Mouse (Mus musculus): ENCODE data around the gene Taf1a.

Taf1a gene

DNA sequence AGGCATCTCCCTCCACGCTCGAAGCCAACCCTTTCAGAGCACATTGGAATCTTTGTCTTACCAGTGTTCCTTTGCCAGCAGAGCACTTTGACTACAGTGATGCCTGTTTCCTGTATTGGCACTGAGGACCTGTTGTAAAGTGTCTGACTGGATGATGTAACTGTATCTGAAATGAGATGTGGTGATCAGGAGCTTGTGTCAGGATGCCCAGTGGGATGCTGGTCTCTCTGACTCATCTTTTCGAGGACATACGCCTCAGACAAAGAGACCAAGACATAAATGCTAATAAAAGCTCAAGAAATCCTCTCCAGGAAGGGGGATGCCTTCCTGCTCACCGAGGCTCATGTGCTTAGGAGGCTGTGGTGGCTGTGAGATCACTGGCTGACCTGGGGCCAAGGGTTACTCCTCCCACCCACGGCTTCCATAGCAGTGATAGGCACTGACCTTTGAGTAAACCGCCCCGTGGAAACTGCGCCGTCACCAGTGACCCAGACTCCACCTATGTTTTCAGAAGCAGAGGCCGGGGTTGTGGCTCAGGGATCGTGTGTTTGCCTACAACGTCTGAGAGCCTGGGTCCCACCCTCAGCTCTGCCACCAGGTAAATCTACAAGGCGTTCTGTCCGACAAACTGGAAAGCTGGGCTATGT lies 25.4 kb downstream of the Taf1a start:
- CTCF ChIA-PET, result no interaction called here

DNA sequence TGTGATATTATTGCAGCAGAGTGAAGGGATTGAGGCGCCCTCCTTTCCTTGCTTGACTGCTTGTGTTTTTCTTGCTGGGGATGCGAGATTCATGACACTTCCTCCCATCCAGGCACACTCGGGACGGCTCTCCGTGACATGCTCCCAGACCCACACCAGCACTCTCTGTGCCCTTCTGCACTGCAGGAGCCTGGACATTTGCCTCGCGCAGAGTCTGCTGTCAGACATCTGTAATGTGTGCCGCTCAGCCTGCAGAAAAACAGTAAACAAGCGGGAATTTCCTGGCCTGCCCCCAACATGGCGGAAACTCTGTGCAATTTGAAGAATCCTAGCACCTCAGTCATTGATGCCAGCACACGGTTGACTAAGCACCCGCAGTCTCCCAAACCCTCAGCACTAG lies 29.1 kb downstream of the Taf1a start, which contains the start of gene Hhipl2:
Gene Hhipl2, plus strand, starts transcription at position 343 of the 400 bp plus-strand sequence.
- CTCF ChIA-PET, result no interaction called here

DNA sequence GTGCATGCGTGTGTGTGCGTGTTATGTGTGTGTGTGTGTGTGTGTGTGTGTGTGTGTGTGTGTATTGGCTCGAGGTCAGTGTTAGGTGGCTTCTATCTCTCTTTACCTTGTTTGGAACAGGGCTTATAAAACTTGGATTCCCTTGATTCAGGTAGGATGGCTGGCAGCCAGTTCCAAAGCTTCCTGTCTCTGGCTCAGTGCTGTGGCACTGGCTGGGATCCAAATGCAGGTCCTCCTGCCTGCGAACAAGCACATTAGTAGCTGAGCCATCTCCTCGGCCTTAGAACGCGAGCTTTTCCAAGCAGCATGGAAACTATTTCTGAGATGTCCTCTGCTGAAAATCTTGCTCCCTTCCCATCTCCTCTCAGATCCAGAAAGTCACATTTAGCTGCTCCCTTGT lies 31.0 kb downstream of the Taf1a start:
- CTCF ChIA-PET, result no interaction called here

DNA sequence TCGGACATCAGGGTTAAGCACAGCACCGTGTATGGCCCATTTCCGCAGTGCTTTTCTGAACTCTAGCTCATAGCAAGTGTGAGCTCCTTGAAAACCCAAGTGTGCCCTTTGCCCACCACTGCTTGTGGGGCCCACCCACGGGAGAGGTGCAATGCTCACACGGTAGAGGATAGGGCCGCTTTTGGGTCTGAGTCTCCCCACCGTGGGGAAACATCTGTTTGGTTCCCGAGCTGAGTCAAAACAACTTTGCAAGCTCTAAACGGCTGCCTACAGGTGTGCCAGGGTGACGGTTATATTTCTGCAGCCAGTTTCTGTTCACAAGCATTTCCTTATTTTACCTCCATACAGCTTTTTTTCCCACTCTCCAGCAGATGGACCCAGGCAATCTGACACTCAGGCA lies 31.5 kb downstream of the Taf1a start:
- CTCF ChIA-PET, result no interaction called here

DNA sequence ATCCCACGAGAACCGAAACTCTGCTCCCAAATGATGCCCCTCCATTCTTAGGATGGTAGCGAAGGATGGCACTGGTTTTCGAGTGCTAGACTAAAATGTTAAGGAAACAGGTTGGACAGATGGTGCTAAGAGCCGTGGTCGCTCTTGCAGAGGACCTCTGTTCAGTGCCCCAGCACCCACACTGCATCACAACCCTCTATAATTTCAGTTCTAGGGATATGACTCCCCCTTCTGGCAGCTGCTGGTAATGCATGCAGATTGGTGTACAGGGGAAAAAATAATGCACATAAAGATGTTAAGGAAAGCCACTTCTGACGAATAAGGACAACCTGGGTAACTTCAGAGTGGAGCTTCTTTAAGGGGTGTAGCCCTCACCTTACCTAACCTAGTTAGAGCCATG lies 35.3 kb downstream of the Taf1a start:
- CTCF ChIA-PET, result no interaction called here

DNA sequence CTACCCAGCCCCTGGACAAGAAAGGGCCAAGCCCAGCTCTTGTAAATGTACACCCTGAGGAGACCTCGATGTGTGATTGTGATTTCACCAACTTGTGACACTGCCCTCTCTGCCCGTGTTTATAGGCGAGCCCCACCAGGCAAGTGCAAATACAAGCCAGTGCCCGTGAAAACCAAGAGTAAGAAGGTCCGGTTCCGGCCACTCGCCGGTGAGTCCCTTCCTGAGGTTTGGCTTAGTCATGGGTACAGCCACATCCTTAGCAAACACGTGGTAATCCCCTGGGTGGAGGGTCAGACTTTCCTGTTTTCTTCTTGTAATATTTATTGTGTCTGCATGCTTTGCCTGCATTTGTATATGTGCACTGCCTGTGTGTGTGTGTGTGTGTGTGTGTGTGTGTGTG lies 46.1 kb downstream of the Taf1a start:
- CTCF ChIA-PET, result no interaction called here

DNA sequence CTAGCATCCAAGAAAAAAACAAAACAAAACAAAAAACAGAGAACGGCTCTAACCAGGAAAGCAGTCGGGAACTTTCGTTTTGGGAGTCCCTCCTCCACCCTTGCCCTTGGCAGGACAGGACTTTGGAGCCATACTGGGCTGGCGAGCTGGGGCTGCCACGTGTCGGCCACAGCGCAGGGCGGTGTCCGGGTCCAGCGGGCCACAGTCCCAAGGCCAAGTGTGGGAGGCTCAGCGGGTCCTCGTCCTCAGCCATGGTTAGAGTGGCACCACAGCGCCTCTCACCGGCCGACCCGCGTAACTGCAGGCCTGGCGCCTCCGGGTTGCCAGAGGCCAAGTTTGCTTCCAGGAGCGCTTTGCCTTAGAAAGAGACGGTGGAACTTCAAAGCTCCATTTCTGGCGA lies 50.3 kb downstream of the Taf1a start:
- CTCF ChIA-PET, result no interaction called here

DNA sequence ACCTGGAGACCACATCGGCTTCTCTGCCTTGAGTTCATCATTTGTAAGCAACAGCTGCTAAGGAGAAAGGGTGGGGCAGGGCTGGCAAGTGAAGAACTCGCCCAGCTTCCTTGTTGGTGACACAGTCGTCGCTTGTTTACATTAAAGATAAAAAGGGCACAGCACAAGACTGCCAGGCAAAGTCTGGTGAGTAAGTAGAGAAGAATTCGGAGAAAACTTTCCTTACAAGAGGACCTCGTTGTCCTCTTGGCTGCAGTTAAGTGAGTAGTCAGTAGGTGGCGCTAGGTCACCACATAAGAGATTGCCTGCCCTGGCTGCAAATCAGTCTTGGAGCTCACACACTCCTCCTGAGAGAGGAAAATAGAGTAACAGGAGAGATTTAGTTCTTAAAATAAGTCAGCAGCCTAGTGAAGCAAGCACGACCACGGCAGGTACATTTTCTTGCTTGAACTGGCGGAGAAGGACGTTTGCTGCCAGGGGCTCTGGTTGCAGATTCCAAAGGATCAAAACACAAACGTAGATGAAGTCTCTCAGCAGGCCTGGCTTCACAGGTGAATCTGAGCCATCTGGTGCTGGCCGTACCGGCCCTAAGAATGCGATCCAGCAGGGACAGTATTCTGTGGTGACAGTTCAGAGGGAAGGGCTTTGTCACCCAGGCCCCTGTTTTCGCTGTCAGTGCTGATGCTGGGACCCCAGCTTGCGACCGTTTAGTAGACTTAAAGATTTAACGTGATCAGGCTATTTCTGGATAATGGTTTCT lies 53.4 kb downstream of the Taf1a start:
- CTCF ChIA-PET, result interaction anchor here (0.6 to 0.7 kb wide), 2 partner anchors 215 to 905 kb away, joined by 3 read pairs; no protein-coding TSS in a partner anchor

DNA sequence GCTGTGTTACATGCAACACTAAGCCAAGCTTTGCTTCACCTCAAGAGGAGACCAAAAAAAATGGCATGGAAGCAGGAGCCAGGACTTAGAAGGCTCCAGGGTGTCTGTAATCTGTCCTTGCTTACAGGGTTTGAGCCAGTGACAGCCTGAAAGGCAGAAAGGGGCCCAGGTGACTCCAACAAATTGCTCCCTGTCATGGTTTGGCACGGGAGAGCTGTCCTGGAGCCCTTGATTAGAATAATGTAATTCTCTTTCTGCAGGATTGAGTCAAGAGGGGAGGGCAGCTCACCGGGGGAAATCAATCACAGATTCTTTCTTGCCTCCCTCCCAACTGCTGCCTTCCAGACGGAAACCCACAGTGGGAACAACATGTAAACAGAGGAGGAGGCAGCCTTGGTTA lies 64.3 kb downstream of the Taf1a start:
- CTCF ChIA-PET, result no interaction called here

Measured in spleen, embryonic (tissue).